Mouse (Mus musculus) hindbrain, postnatal 0 days (tissue): ENCODE data around the gene Fam13c. TPM values are rescaled to one million over a fixed set of nuclear protein-coding genes. Genes with fewer than 3 reads are reported as not detected.

Experiments used
- ATAC-seq: fragments of 200-750 bp; cut with Nextera tagmentation; 2 replicates; pipeline ENCODE4 v1.8.0; 2017; ENCODE audit warnings: mild to moderate bottlenecking, moderate TSS enrichment, moderate library complexity
- DNase-seq: peaks from one replicate; pipeline ENCODE4 v3.0.0-alpha.2; 2015; ENCODE audit warnings: low spot score
- H3K27ac ChIP-seq: fragments of 300-500 bp; sonication (generic); 2 replicates; pipeline ENCODE4 v1.5.1; 2014; ENCODE audit warnings: mild to moderate bottlenecking
- H3K27me3 ChIP-seq: fragments of 300-500 bp; sonication (generic); 2 replicates; pipeline ENCODE4 v1.6.1; 2014; ENCODE audit warnings: low read length, mixed read lengths; ENCODE audit not compliant: insufficient read depth
- H3K36me3 ChIP-seq: fragments of 300-500 bp; sonication (generic); 2 replicates; pipeline ENCODE4 v1.6.1; 2014; ENCODE audit warnings: low read length, mixed read lengths; ENCODE audit not compliant: insufficient read depth
- H3K4me1 ChIP-seq: fragments of 300-500 bp; sonication (generic); 2 replicates; pipeline ENCODE4 v1.6.1; 2014; ENCODE audit warnings: antibody characterized with exemption, low read length, mixed read lengths; ENCODE audit not compliant: insufficient read depth
- H3K4me2 ChIP-seq: fragments of 300-500 bp; sonication (generic); 2 replicates; pipeline ENCODE4 v1.6.1; 2014; ENCODE audit warnings: low read depth, mild to moderate bottlenecking, low read length, moderate library complexity, mixed read lengths
- H3K4me3 ChIP-seq: fragments of 300-500 bp; sonication (generic); 2 replicates; pipeline ENCODE4 v1.5.1; 2014; ENCODE audit warnings: low read length
- H3K9ac ChIP-seq: fragments of 300-500 bp; sonication (generic); replicated peaks from 2 replicates; pipeline ENCODE4 v1.6.1; 2014; ENCODE audit warnings: mild to moderate bottlenecking, low read length, moderate library complexity, mixed read lengths
- H3K9me3 ChIP-seq: fragments of 300-500 bp; sonication (generic); 2 replicates; pipeline ENCODE4 v1.6.1; 2016; ENCODE audit warnings: low read length, mixed read lengths
- CTCF ChIP-seq: IDR thresholded peaks from 2 replicates; pipeline ENCODE4 v1.5.1; 2016; ENCODE audit warnings: antibody characterized with exemption, control low read depth, low read depth
- WGBS: fragments of 180-500 bp; shearing (Covaris S2); extraction: QIAGEN DNeasy Blood & Tissue Kit; methylation state at CpG from one replicate; pipeline ENCODE4 v1.1.7; 2014; 5-methylcytosine and 5-hydroxymethylcytosine counted together
- polyA plus RNA-seq: library from polyadenylated mRNA; unstranded; fragments of >200 nt; fragmentation: Nextera tagmentation; extraction: Ambion mirVana; gene quantifications from 2 replicates; pipeline ENCODE4 v1.2.1, GENCODE M21; 2015
- total RNA-seq: library from RNA; depleted of rRNA; stranded (reverse); fragments of >200 nt; gene quantifications from 2 replicates; pipeline ENCODE4 v1.2.3, GENCODE M21; 2014

The Fam13c gene
- total and polyA plus RNA-seq, 2 experiments from 2014 or later = 6.8 to 18.3 TPM

GRCm38 (mm10) chr10:70519640-70520099 is 79.4 kb downstream of the Fam13c start:
- H3K27ac ChIP-seq = peak overlapping the region; percentile 68; the same call in 1 of the 2 replicates
- peak; percentile 38 for ATAC-seq
- 6% methylated on average over 14 of the region's 14 CpGs for WGBS
- H3K4me3 ChIP-seq = peak overlapping the region; percentile 40
- no peaks in the 10 kb centered on the region; the same call in 1 of the 2 replicates for H3K36me3 ChIP-seq
- no peaks in the 10 kb centered on the region for H3K27me3 ChIP-seq
- no peaks in the 10 kb centered on the region for H3K9me3 ChIP-seq
- peak overlapping the region; percentile 76 for H3K4me2 ChIP-seq
- no peak for DNase-seq
- H3K4me1 ChIP-seq = peaks cover 8% of the 10 kb centered on the region; the same call in 1 of the 2 replicates
- no peak for TF ChIP-seq CTCF
- peak overlapping the region; percentile 37 for H3K9ac ChIP-seq

- Histone ChIP-seq H3K36me3 (no peaks in the 10 kb centered on the region; the same call in 1 of the 2 replicates), H3K9me3 (no peaks in the 10 kb centered on the region), H3K9ac (peak overlapping the region; percentile 37), H3K4me2 (peak overlapping the region; percentile 76), H3K4me1 (peaks cover 8% of the 10 kb centered on the region; the same call in 1 of the 2 replicates), H3K27me3 (no peaks in the 10 kb centered on the region), H3K4me3 (peak overlapping the region; percentile 40), H3K27ac (peak overlapping the region; percentile 68; the same call in 1 of the 2 replicates)
- ATAC-seq (peak; percentile 89), DNase-seq (peak; percentile 72)
- 2% methylated on average over 38 of the region's 38 CpGs for WGBS
- no peak for TF ChIP-seq CTCF
These were observed 80.2 kb downstream of the Fam13c start for GRCm38 (mm10) chr10:70520143-70521131.

GRCm38 (mm10) chr10:70521379-70521778 is 81.1 kb downstream of the Fam13c start:
- peak overlapping the region; percentile 40 for H3K4me3 ChIP-seq
- no peaks in the 10 kb centered on the region; the same call in 1 of the 2 replicates for H3K36me3 ChIP-seq
- DNase-seq (peak; percentile 20), ATAC-seq (no peak)
- TF ChIP-seq CTCF = no peak
- H3K4me2 ChIP-seq = peak overlapping the region; percentile 76
- H3K4me1 ChIP-seq = peaks cover 8% of the 10 kb centered on the region; the same call in 1 of the 2 replicates
- peak overlapping the region; percentile 68; the same call in 1 of the 2 replicates for H3K27ac ChIP-seq
- H3K9me3 ChIP-seq = 0 out of 2 replicates have a peak, but pooled peaks cover 3% of the 10 kb centered on the region
- H3K9ac ChIP-seq = peak overlapping the region; percentile 37; the same call in 1 of the 2 replicates
- WGBS = 33% methylated on average over 5 of the region's 5 CpGs
- no peaks in the 10 kb centered on the region for H3K27me3 ChIP-seq

GRCm38 (mm10) chr10:70530185-70530823 is 90.0 kb downstream of the Fam13c start:
- H3K27ac ChIP-seq = no peak overlapping the region
- H3K4me2 ChIP-seq = no peak overlapping the region
- no peak overlapping the region for H3K9ac ChIP-seq
- ATAC-seq (no peak), DNase-seq (no peak)
- WGBS = 78% methylated on average over 12 of the region's 12 CpGs
- no peak for TF ChIP-seq CTCF
- peaks cover 3% of the 10 kb centered on the region; the same call in 1 of the 2 replicates for H3K4me1 ChIP-seq
- peaks cover under 1% of the 10 kb centered on the region; the same call in 1 of the 2 replicates for H3K36me3 ChIP-seq
- H3K9me3 ChIP-seq = 0 out of 2 replicates have a peak, but pooled peaks cover 3% of the 10 kb centered on the region
- H3K4me3 ChIP-seq = no peak overlapping the region
- no peaks in the 10 kb centered on the region for H3K27me3 ChIP-seq

DNA sequence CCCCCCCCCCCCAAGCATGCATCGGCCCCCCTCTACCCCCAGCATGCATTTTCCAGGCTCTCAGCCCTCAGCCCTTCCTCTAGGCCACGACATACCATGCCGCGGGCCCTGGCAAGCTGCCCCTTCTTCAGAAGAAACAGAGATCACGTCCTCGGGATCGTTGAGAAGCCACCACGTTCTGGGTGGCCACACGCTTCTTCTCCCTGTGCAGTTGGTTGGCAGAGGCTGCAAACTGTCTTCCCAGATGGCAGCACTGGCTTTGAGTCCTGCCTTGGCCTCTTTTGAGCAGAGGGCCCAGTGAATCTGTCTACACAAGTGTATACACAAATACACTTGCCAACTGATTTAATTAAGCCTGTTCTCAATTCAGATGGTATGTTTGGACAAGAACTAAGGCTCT is 92.0 kb downstream of the Fam13c start:
- H3K9me3 ChIP-seq = no peaks in the 10 kb centered on the region
- H3K27me3 ChIP-seq = no peaks in the 10 kb centered on the region
- no peak for TF ChIP-seq CTCF
- 55% methylated on average over 9 of the region's 9 CpGs for WGBS
- H3K27ac ChIP-seq = peak overlapping the region; percentile 45; the same call in 1 of the 2 replicates
- H3K4me3 ChIP-seq = no peak overlapping the region
- peaks cover 3% of the 10 kb centered on the region; the same call in 1 of the 2 replicates for H3K4me1 ChIP-seq
- peaks cover 10% of the 10 kb centered on the region; the same call in 1 of the 2 replicates for H3K36me3 ChIP-seq
- no peak overlapping the region for H3K4me2 ChIP-seq
- ATAC-seq = peak; percentile 74
- H3K9ac ChIP-seq = no peak overlapping the region
- DNase-seq = peak; percentile 73

DNA sequence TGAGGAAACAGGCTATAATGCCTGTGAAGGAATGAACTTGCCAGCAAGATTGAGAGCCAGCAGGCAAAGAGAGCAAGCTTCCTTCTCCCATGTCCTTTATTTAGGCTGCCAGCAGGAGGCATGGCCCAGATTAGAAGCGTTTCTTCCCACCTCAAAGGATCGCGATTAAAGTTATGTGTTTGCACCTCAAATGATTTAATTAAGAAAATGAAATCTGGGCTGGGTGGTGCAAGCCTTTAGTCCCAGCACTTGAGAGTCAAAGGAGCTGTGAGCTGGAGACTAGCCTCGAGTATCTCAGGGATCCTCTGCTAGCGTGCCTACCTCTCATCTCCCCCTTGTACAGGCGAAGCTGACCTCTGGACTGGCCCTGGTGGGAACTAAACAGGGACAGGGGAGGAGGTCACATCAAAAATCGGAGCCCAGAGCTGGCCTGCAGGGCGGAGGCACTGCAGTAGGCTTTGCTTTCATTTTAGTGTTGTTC is 93.1 kb downstream of the Fam13c start:
- no peak for ATAC-seq
- no peak overlapping the region for H3K4me3 ChIP-seq
- peaks cover 17% of the 10 kb centered on the region for H3K36me3 ChIP-seq
- no peaks in the 10 kb centered on the region for H3K27me3 ChIP-seq
- H3K4me1 ChIP-seq = peaks cover 3% of the 10 kb centered on the region; the same call in 1 of the 2 replicates
- 56% methylated on average over 8 of the region's 8 CpGs for WGBS
- no peak overlapping the region for H3K4me2 ChIP-seq
- H3K27ac ChIP-seq = no peak overlapping the region
- no peak overlapping the region for H3K9ac ChIP-seq
- DNase-seq = peak; percentile 24
- H3K9me3 ChIP-seq = no peaks in the 10 kb centered on the region
- TF ChIP-seq CTCF = peak; percentile 33; the same call in 1 of the 2 replicates
